Mouse (Mus musculus) kidney, postnatal 0 days (tissue): Measurements from ENCODE around the gene Pik3ap1. TPM values are rescaled to one million over a fixed set of nuclear protein-coding genes. Genes with fewer than 3 reads are reported as not detected.
"Not testable (repeated sequence)": the region's sequence is repeated elsewhere in the genome, so short reads cannot be mapped to it uniquely, and the experiment has no call there.

Experiments
- ATAC-seq: fragments of 200-750 bp; cut with Nextera tagmentation; replicated peaks from 2 replicates; pipeline ENCODE4 v1.8.0; 2017; ENCODE audit warnings: low read depth, moderate number of reproducible peaks, moderate TSS enrichment, moderate library complexity; ENCODE audit not compliant: low FRiP score
- DNase-seq: peaks from one replicate; pipeline ENCODE4 v3.0.0-alpha.2; 2016; ENCODE audit warnings: low spot score
- H3K27ac ChIP-seq: fragments of 300-500 bp; sonication (generic); 2 replicates; pipeline ENCODE4 v1.5.1; 2014; ENCODE audit warnings: mild to moderate bottlenecking
- H3K27me3 ChIP-seq: fragments of 300-500 bp; sonication (generic); 2 replicates; pipeline ENCODE4 v1.6.1; 2014; ENCODE audit warnings: low read length, mixed read lengths; ENCODE audit not compliant: insufficient read depth
- H3K36me3 ChIP-seq: fragments of 300-500 bp; sonication (generic); 2 replicates; pipeline ENCODE4 v1.6.1; 2014; ENCODE audit warnings: low read length, mixed read lengths; ENCODE audit not compliant: insufficient read depth
- H3K4me1 ChIP-seq: fragments of 300-500 bp; sonication (generic); replicated peaks from 2 replicates; pipeline ENCODE4 v1.6.1; 2014; ENCODE audit warnings: antibody characterized with exemption, low read length, mixed read lengths; ENCODE audit not compliant: insufficient read depth
- H3K4me2 ChIP-seq: fragments of 300-500 bp; sonication (generic); 2 replicates; pipeline ENCODE4 v1.6.1; 2014; ENCODE audit warnings: mild to moderate bottlenecking, low read length, moderate library complexity, mixed read lengths
- H3K4me3 ChIP-seq: fragments of 300-500 bp; sonication (generic); replicated peaks from 2 replicates; pipeline ENCODE4 v1.5.1; 2014; ENCODE audit warnings: low read depth, low read length
- H3K9ac ChIP-seq: fragments of 300-500 bp; sonication (generic); 2 replicates; pipeline ENCODE4 v1.6.1; 2014; ENCODE audit warnings: low read depth, low read length
- H3K9me3 ChIP-seq: fragments of 300-500 bp; sonication (generic); replicated peaks from 2 replicates; pipeline ENCODE4 v1.6.1; 2016; ENCODE audit warnings: low read length, inconsistent platforms, mixed read lengths
- CTCF ChIP-seq: IDR thresholded peaks from 2 replicates; pipeline ENCODE4 v1.5.1; 2016; ENCODE audit warnings: antibody characterized with exemption, low read depth, mild to moderate bottlenecking, moderate library complexity
- WGBS: fragments of 180-500 bp; shearing (Covaris S2); extraction: QIAGEN DNeasy Blood & Tissue Kit; methylation state at CpG from one replicate; pipeline ENCODE4 v1.1.7; 2014; 5-methylcytosine and 5-hydroxymethylcytosine counted together
- polyA plus RNA-seq: library from polyadenylated mRNA; unstranded; fragments of >200 nt; fragmentation: Nextera tagmentation; extraction: Ambion mirVana; gene quantifications from 2 replicates; pipeline ENCODE4 v1.2.1, GENCODE M21; 2015

Gene Pik3ap1
- polyA plus RNA-seq, 1 experiment from 2014 or later, result 1.7 TPM

GRCm38 (mm10) chr19:41323813-41324212 is 61.1 kb downstream of the Pik3ap1 start:
- Histone ChIP-seq H3K9me3 (no peaks in the 10 kb centered on the region), H3K4me3 (no peak overlapping the region), H3K36me3 (no peaks in the 10 kb centered on the region), H3K4me1 (no peaks in the 10 kb centered on the region), H3K4me2 (no peak overlapping the region), H3K27ac (no peak overlapping the region), H3K27me3 (no peaks in the 10 kb centered on the region), H3K9ac (no peak overlapping the region)
- DNase-seq, result no peak
- no peak for TF ChIP-seq CTCF
- ATAC-seq, result no peak

- no peaks in the 10 kb centered on the region for H3K9me3 ChIP-seq
- H3K4me2 ChIP-seq, result no peak overlapping the region
- ATAC-seq, result no peak
- H3K4me3 ChIP-seq, result no peak overlapping the region
- H3K9ac ChIP-seq, result no peak overlapping the region
- H3K36me3 ChIP-seq, result no peaks in the 10 kb centered on the region
- no peaks in the 10 kb centered on the region for H3K4me1 ChIP-seq
- no peak for DNase-seq
- H3K27me3 ChIP-seq, result no peaks in the 10 kb centered on the region
- 87% methylated on average over 4 of the region's 4 CpGs for WGBS
- no peak overlapping the region for H3K27ac ChIP-seq
- no peak for TF ChIP-seq CTCF
Measured at GRCm38 (mm10) chr19:41323125-41323524, 61.8 kb downstream of the Pik3ap1 start.

DNA sequence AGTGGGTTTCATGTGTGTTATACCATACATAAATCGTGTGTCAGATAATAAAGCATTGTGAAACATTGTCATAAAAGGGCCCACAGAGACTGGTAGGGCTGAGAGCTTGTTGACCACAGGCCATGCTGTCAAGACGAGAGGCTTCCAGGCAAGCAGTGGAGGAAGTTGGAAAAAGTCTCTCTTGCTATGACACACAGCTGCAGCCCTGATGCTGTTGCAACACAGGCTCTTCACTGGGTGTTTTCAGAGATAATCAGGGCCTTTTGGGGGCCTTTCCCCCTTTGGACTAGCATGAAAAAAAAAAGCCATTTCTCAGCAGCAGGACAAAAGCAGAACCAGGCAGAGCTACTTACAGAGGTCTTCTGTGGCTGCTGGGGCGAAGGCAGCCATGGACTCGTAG is 63.8 kb downstream of the Pik3ap1 start:
- Histone ChIP-seq H3K4me1 (no peaks in the 10 kb centered on the region), H3K9me3 (no peaks in the 10 kb centered on the region), H3K4me3 (no peak overlapping the region), H3K4me2 (no peak overlapping the region), H3K36me3 (no peaks in the 10 kb centered on the region), H3K27ac (no peak overlapping the region), H3K9ac (no peak overlapping the region), H3K27me3 (no peaks in the 10 kb centered on the region)
- no peak for DNase-seq
- ATAC-seq, result no peak
- TF ChIP-seq CTCF, result no peak
- 75% methylated on average over 4 of the region's 4 CpGs for WGBS

GRCm38 (mm10) chr19:41317315-41318095 is 67.4 kb downstream of the Pik3ap1 start:
- H3K27me3 ChIP-seq, result no peaks in the 10 kb centered on the region
- 37% methylated on average over 11 of the region's 11 CpGs for WGBS
- DNase-seq (peak; percentile 75), ATAC-seq (peak; percentile 65; the same call in 1 of the 2 replicates)
- no peaks in the 10 kb centered on the region for H3K9me3 ChIP-seq
- H3K9ac ChIP-seq, result no peak overlapping the region
- no peaks in the 10 kb centered on the region for H3K36me3 ChIP-seq
- no peaks in the 10 kb centered on the region for H3K4me1 ChIP-seq
- H3K4me2 ChIP-seq, result no peak overlapping the region
- no peak overlapping the region for H3K4me3 ChIP-seq
- H3K27ac ChIP-seq, result no peak overlapping the region
- peak; percentile 80 for TF ChIP-seq CTCF

GRCm38 (mm10) chr19:41314696-41315095 is 70.2 kb downstream of the Pik3ap1 start:
- no peaks in the 10 kb centered on the region for H3K36me3 ChIP-seq
- no peaks in the 10 kb centered on the region for H3K27me3 ChIP-seq
- H3K9me3 ChIP-seq, result no peaks in the 10 kb centered on the region
- ATAC-seq, result no peak
- no peak overlapping the region for H3K27ac ChIP-seq
- H3K4me2 ChIP-seq, result no peak overlapping the region
- no peak overlapping the region for H3K9ac ChIP-seq
- no peak for TF ChIP-seq CTCF
- DNase-seq, result no peak
- WGBS, result 86% methylated on average over 7 of the region's 7 CpGs
- no peaks in the 10 kb centered on the region for H3K4me1 ChIP-seq
- no peak overlapping the region for H3K4me3 ChIP-seq

DNA sequence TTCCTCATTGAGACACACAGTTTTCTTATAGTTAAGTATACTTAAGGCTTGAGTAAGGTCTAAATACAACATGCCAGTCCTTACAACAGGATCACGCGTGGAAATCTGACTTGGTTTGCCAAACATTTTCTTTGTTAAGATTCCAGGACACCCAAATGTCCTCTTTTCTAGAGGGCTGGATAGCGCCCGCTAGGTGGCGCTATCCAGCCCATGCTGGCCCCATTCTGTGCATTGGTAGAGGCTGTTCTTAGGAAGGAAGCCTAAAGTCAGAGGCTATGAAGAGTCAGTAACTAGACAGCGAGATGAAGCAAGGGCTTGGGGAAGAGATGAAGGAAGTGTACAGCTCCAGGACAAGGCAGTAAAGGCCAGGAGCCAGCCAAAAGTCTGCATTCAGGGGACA is 71.2 kb downstream of the Pik3ap1 start:
- ATAC-seq (no peak), DNase-seq (no peak)
- Histone ChIP-seq H3K4me2 (no peak overlapping the region), H3K27me3 (no peaks in the 10 kb centered on the region), H3K9ac (no peak overlapping the region), H3K36me3 (no peaks in the 10 kb centered on the region), H3K4me3 (no peak overlapping the region), H3K27ac (no peak overlapping the region), H3K9me3 (no peaks in the 10 kb centered on the region), H3K4me1 (no peaks in the 10 kb centered on the region)
- peak; percentile 50; the same call in 1 of the 2 replicates for TF ChIP-seq CTCF
- WGBS, result 21% methylated on average over 6 of the region's 6 CpGs

GRCm38 (mm10) chr19:41312587-41312986 is 72.3 kb downstream of the Pik3ap1 start:
- H3K4me2 ChIP-seq, H3K27me3 ChIP-seq, H3K4me3 ChIP-seq, DNase-seq, H3K9ac ChIP-seq, H3K9me3 ChIP-seq, H3K4me1 ChIP-seq, ATAC-seq, H3K36me3 ChIP-seq, H3K27ac ChIP-seq: not testable (repeated sequence)
- 93% methylated on average over 8 of the region's 8 CpGs for WGBS
